Mouse (Mus musculus) liver, embryonic 12.5 days (tissue): ENCODE measurements at regions not wholly inside any gene's neighbourhood (a gene's known extent, or its start where the extent isn't known, plus 50 kb on each side); places are given as distances from the start of the nearest gene placed in this dataset.

ENCODE experiments used
- ATAC-seq: fragments of 200-750 bp; cut with Nextera tagmentation; 2 replicates; pipeline ENCODE4 v1.8.0; 2017; ENCODE audit warnings: moderate number of reproducible peaks, mild to moderate bottlenecking, moderate library complexity
- H3K27ac ChIP-seq: fragments of 300-500 bp; sonication (generic); 2 replicates; pipeline ENCODE4 v1.5.1; 2016; ENCODE audit warnings: mild to moderate bottlenecking
- H3K27me3 ChIP-seq: fragments of 300-500 bp; sonication (generic); replicated peaks from 2 replicates; pipeline ENCODE4 v1.6.1; 2016; ENCODE audit warnings: mild to moderate bottlenecking, moderate library complexity
- H3K36me3 ChIP-seq: fragments of 300-500 bp; sonication (generic); 2 replicates; pipeline ENCODE4 v1.6.1; 2016; ENCODE audit warnings: mild to moderate bottlenecking, moderate library complexity
- H3K4me1 ChIP-seq: fragments of 300-500 bp; sonication (generic); 2 replicates; pipeline ENCODE4 v1.6.1; 2016
- H3K4me2 ChIP-seq: fragments of 300-500 bp; sonication (generic); 2 replicates; pipeline ENCODE4 v1.6.1; 2016; ENCODE audit warnings: mild to moderate bottlenecking, moderate library complexity
- H3K4me3 ChIP-seq: fragments of 300-500 bp; sonication (generic); 2 replicates; pipeline ENCODE4 v1.5.1; 2016; ENCODE audit warnings: mild to moderate bottlenecking, moderate library complexity
- H3K9ac ChIP-seq: fragments of 300-500 bp; sonication (generic); 2 replicates; pipeline ENCODE4 v1.6.1; 2016; ENCODE audit warnings: mild to moderate bottlenecking, moderate library complexity
- H3K9me3 ChIP-seq: fragments of 300-500 bp; sonication (generic); replicated peaks from 2 replicates; pipeline ENCODE4 v1.6.1; 2016; ENCODE audit warnings: mild to moderate bottlenecking, moderate library complexity
- WGBS: fragments of 180-500 bp; shearing (Covaris S2); methylation state at CpG from one replicate; pipeline ENCODE4 v1.1.7; 2016; ENCODE audit not compliant: insufficient replicate concordance; 5-methylcytosine and 5-hydroxymethylcytosine counted together

DNA sequence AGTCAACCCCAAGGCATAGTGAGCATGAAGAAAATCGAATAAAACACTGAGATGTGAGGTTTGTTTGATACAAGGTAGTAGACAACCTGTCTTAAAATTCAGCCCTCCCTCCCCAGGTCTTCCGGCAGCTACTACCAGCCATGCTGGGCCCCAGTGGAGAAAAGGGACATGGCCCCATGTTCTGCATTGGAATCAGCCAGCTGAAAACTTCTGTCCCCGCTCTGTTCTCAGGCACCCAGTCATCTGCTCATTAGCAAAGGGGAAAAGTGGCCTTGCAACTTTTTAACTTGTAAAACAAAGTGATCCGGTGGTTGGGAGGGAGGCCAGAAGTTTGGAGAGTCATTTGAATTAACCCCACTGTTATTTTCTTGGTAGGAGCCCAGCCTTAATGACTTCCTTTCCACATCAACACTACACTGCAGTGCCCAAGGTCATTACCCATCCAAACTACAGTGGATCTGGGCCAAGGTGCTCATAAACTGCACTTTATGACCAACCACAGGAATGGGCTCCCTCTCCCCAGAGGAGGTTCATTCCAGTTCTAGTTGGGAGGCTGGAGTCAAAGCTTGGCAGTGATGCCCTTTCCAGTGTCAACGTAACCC, 143.5 kb downstream of the Npy start:
- no peak overlapping the region for H3K9ac ChIP-seq
- ATAC-seq: no peak

DNA sequence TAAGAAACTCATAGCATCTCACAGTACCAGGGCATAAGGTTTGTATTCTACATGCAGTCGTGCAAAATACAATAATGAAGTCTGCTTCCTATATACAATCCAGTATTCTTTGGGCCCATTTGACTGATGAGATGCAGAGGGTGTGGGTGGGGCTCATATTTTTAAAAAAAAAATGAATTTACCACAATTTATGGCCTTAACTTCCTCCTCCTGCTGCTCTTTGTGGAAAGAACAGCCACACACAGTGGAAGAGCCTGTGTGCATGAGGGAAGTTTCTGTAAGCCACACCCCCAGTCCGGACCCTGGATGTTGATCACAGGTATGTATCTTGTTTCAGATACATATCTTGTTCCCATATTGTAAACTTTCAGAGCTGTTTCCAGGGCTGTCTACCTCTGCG, 143.5 kb upstream of the Mpp6 start:
- no peak for ATAC-seq
- WGBS: 70% methylated on average over 3 of the region's 3 CpGs

More for the DNA sequence above, 143.5 kb downstream of the Npy start:
- Histone ChIP-seq H3K27me3 (no peaks in the 10 kb centered on the region), H3K36me3 (no peaks in the 10 kb centered on the region), H3K27ac (no peak overlapping the region), H3K4me3 (no peak overlapping the region), H3K4me2 (no peak overlapping the region), H3K4me1 (no peaks in the 10 kb centered on the region), H3K9me3 (no peaks in the 10 kb centered on the region)
- 69% methylated on average over 5 of the region's 5 CpGs for WGBS

DNA sequence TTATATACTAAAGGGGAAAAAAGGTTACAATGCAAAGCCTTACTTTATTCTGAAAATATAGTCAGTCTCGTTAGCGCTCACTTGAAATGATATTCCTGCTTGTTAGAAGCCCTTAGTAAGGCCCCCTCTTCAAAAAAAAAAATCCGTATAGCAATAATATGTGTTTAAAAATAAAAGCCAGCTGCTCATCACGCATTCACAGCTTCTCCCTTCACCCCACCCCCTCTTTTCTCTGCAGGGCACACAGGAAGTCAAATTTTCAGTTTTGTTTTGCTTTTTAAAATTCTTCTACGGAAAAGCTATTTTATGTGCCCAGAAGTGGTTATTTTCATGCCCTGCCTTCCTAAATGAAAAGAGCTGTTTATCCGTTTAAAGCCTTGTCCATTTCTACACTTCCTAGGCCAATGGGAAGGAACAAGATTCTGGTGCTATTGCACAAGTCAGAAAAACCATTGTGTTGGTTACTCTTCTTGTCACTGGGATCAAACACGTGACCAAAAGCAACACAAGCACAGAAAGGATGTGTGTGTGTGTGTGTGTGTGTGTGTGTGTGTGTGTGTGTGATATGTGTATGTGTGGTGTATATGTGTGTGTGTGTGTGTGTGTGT, 136.7 kb upstream of the Mpp6 start:
- Histone ChIP-seq H3K27ac (no peak overlapping the region), H3K4me1 (no peaks in the 10 kb centered on the region), H3K27me3 (no peaks in the 10 kb centered on the region), H3K4me3 (no peak overlapping the region), H3K36me3 (no peaks in the 10 kb centered on the region), H3K9ac (no peak overlapping the region), H3K4me2 (no peak overlapping the region), H3K9me3 (no peaks in the 10 kb centered on the region)
- 58% methylated on average over 7 of the region's 7 CpGs for WGBS
- no peak for ATAC-seq

More for the DNA sequence above, 143.5 kb upstream of the Mpp6 start:
- Histone ChIP-seq H3K27me3 (no peaks in the 10 kb centered on the region), H3K36me3 (no peaks in the 10 kb centered on the region), H3K9ac (no peak overlapping the region), H3K4me3 (no peak overlapping the region), H3K4me1 (no peaks in the 10 kb centered on the region), H3K9me3 (no peaks in the 10 kb centered on the region), H3K4me2 (no peak overlapping the region), H3K27ac (no peak overlapping the region)

DNA sequence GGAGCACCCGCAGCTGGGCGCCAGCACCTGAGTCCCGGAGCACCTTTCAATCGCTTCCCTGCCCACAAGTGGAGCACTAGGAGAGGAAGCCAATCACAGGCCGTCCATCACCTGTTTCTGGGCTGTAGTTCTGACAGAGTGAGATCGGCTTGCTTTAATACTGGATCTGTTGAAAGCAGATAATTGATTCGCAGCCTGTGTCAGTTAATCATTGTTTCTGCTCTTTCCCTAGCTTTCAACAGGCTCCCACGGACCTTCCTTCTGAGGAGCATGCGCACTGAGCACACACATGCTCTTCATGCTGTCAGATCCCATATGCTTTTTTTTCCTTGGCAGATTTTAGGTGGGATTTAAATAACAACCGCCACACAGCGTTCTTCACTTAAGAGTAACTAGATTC, 132.3 kb upstream of the Mpp6 start:
- 61% methylated on average over 11 of the region's 11 CpGs for WGBS
- no peak overlapping the region for H3K27ac ChIP-seq
- no peak for ATAC-seq
- no peaks in the 10 kb centered on the region for H3K36me3 ChIP-seq
- no peak overlapping the region for H3K9ac ChIP-seq
- H3K9me3 ChIP-seq: no peaks in the 10 kb centered on the region
- H3K4me1 ChIP-seq: no peaks in the 10 kb centered on the region
- no peak overlapping the region for H3K4me3 ChIP-seq
- H3K27me3 ChIP-seq: no peaks in the 10 kb centered on the region
- H3K4me2 ChIP-seq: no peak overlapping the region

DNA sequence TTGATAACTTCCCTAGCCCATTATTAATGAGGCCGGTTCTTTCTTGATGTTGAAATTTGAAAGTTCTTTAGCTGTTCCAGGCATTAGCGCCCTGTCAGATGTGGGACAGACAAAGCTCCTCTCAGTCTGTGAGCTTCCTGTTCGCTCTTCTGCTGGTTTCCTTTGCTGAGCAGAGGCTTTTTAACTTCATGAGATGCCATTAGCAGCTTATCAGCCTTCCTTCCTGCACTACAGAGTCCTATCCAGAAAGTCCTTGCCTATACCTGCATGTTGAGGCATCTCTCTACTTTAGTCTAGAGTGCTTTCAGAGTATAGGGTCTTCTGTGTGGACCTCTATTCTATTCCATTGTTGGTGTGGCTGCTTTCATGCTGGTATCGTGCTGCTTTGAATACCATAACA, 126.3 kb upstream of the Mpp6 start:
- H3K9ac ChIP-seq: no peak overlapping the region
- WGBS: 37% methylated on average over 4 of the region's 4 CpGs
- no peaks in the 10 kb centered on the region for H3K36me3 ChIP-seq
- H3K9me3 ChIP-seq: no peaks in the 10 kb centered on the region
- H3K4me1 ChIP-seq: no peaks in the 10 kb centered on the region
- H3K4me2 ChIP-seq: no peak overlapping the region
- no peak for ATAC-seq
- no peaks in the 10 kb centered on the region for H3K27me3 ChIP-seq
- H3K27ac ChIP-seq: no peak overlapping the region
- no peak overlapping the region for H3K4me3 ChIP-seq

DNA sequence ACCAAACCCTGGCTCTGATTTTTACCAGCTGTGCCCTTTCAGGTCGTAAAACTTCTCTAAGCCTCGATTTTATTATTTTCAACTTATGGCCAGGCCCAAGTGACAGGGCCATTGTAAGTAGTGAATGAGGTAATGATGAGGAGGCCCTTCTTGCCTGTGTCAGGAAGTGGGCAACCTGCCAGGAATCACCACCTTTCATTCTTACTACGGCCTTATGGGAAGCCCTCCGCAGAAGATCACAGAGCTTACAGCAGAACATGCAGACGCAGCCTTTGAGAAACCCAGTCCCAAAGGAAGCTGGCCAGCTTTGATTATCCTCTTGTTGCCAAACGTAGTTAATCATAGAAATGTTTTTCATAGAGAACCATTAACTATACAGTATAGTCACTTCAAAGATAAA, 124.9 kb upstream of the Mpp6 start:
- no peaks in the 10 kb centered on the region for H3K4me1 ChIP-seq
- H3K9ac ChIP-seq: no peak overlapping the region
- H3K9me3 ChIP-seq: no peaks in the 10 kb centered on the region
- no peak overlapping the region for H3K4me2 ChIP-seq
- no peak for ATAC-seq
- H3K4me3 ChIP-seq: no peak overlapping the region
- no peak overlapping the region for H3K27ac ChIP-seq
- WGBS: 46% methylated on average over 6 of the region's 6 CpGs
- no peaks in the 10 kb centered on the region for H3K36me3 ChIP-seq
- H3K27me3 ChIP-seq: no peaks in the 10 kb centered on the region

DNA sequence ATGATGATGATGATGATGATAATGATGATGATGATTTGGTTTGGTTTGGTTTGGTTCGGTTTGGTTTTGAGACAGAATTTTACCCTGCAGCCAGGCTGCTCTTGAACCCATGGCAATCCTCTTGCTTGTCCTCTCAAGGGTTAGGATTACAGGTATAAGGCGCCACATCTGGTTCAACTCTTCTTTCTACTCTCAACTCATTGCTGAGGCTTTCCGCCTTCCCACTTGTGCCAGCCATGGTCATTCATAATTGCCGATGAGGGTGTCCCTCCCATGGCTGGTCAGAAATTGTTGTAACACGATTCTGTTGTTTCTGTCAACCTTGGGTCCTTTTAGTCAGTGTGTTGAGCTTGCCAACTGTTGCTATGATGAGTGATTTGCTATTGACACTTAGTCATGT, 122.9 kb upstream of the Mpp6 start:
- Histone ChIP-seq H3K4me3 (no peak overlapping the region), H3K9me3 (no peaks in the 10 kb centered on the region), H3K27ac (no peak overlapping the region), H3K9ac (no peak overlapping the region), H3K36me3 (no peaks in the 10 kb centered on the region), H3K4me1 (no peaks in the 10 kb centered on the region), H3K4me2 (no peak overlapping the region), H3K27me3 (no peaks in the 10 kb centered on the region)
- no peak for ATAC-seq
- 71% methylated on average over 5 of the region's 5 CpGs for WGBS

DNA sequence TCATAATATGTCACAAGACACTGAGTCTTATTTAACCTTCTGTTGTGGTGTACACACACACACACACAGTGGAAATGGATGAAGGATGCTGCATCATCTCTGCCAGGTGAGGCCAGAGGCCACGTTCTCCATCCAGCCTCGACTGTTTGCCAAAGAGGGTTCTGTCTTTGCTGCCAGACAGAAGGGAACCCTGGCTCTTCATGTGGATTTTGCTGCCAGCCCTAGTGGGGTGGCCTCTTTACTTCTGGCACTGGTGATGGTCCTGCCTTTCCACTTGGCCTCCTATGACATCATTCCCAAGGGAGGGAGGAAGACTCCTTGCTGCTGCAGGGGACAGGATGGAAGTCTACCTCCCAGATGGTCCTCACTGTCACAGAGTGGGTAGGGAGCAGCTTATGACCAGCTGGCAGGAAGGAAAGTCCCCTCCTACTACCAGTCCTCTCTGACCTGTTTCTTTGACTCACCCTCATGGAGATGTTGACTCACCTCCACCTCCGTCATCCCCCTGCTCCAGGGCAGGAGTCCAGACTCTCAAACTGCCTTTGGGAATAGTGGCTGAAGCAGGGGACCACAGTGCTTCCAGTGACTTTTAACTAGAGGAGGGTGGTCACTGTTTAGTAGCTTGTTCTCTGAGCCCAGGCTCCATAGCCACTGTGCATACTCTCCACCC, 122.4 kb upstream of the Mpp6 start:
- H3K9ac ChIP-seq: no peak overlapping the region
- no peaks in the 10 kb centered on the region for H3K4me1 ChIP-seq
- H3K4me3 ChIP-seq: no peak overlapping the region
- WGBS: 58% methylated on average over 3 of the region's 3 CpGs
- H3K4me2 ChIP-seq: no peak overlapping the region
- no peaks in the 10 kb centered on the region for H3K27me3 ChIP-seq
- ATAC-seq: no peak
- H3K36me3 ChIP-seq: no peaks in the 10 kb centered on the region
- no peak overlapping the region for H3K27ac ChIP-seq
- H3K9me3 ChIP-seq: no peaks in the 10 kb centered on the region

DNA sequence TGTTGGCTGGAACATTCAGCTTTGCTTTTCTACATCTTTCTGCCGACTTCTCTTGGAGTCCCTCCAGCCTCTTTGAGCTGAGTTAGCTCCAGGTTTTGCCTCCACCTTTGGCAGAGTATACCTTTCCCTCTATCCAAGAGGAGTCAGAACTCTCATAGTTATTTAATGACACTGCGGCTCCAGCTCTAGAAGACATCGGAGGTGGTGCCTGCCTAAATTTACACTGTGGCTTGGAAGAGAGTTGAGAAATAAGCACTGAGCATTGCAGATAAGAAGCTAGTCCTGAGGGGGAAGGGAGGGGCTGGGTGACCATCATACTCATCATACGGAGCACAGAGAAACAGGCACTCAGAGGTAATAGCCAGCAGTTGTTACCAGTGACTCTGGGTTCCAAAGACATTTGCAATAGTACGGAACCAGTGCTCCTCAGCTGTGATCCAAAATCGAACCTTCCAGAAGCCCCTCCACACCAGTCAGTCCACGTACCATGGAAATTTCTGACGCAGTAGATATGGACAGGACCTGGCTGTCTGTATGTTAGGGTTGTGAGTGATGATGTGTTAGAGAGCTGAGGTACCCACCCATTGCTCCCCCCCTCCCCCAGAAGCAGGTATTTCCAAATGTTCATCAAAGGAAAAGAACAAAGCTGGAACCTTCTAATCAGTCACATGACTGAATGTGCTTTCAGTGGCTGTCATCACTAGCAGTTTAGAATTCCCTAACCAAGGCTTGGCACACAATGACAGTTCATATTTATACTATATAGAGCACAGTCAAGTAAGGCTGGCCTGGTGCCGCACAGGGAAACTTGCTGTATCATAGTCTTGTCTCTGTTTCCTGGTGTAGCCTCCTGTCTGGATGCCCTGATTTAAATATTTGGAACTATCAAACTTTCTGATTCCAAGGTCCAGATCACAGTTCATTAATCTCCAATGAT, 120.2 kb upstream of the Mpp6 start:
- 50% methylated on average over 9 of the region's 9 CpGs for WGBS
- no peaks in the 10 kb centered on the region for H3K27me3 ChIP-seq
- H3K27ac ChIP-seq: no peak overlapping the region
- no peak overlapping the region for H3K4me3 ChIP-seq
- H3K9ac ChIP-seq: no peak overlapping the region
- H3K9me3 ChIP-seq: no peaks in the 10 kb centered on the region
- no peak overlapping the region for H3K4me2 ChIP-seq
- no peaks in the 10 kb centered on the region for H3K4me1 ChIP-seq
- no peak for ATAC-seq
- no peaks in the 10 kb centered on the region for H3K36me3 ChIP-seq

DNA sequence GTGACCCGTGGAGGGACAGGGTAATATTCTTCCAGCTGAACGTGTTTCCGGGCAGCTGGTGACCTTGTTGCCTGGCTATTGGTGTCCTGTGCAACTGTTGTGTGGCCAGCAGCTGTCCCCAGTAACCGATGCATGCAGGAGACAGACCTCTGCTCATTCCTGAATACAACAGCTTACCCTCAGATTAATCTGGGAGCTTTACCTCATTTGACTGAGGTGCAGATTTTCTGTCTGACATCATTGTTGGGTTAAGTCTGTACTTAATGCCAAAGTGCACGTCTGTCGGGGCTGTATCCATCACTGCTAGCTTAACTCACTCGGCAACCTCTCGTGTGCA, 119.6 kb upstream of the Mpp6 start:
- no peaks in the 10 kb centered on the region for H3K4me1 ChIP-seq
- H3K4me3 ChIP-seq: no peak overlapping the region
- H3K27me3 ChIP-seq: no peaks in the 10 kb centered on the region
- no peak overlapping the region for H3K4me2 ChIP-seq
- H3K9ac ChIP-seq: no peak overlapping the region
- H3K27ac ChIP-seq: no peak overlapping the region
- no peaks in the 10 kb centered on the region for H3K9me3 ChIP-seq
- ATAC-seq: no peak
- 70% methylated on average over 8 of the region's 8 CpGs for WGBS
- no peaks in the 10 kb centered on the region for H3K36me3 ChIP-seq

DNA sequence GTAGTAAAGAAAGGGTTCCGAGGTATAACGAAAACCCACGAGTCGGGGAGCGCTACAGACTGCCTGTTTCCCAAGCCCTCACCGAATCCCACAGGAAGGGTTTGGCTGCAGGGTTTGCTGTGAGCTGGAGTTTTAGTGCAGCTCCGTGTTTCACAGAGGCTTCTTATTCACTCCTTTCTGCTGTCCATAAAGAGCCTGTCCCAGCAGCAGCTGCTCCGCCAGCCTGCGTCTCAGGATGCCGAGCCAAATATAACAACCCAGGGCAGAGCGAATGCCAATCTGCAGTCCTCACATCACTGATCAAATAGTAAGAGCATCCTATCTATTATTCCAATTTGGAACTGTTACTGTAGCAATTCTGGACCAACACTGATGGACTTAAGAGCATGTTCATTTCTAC, 110.7 kb upstream of the Mpp6 start:
- H3K4me2 ChIP-seq: no peak overlapping the region
- no peaks in the 10 kb centered on the region for H3K4me1 ChIP-seq
- no peaks in the 10 kb centered on the region for H3K36me3 ChIP-seq
- no peaks in the 10 kb centered on the region for H3K27me3 ChIP-seq
- no peak overlapping the region for H3K9ac ChIP-seq
- no peak for ATAC-seq
- no peak overlapping the region for H3K4me3 ChIP-seq
- no peak overlapping the region for H3K27ac ChIP-seq
- no peaks in the 10 kb centered on the region for H3K9me3 ChIP-seq
- WGBS: 80% methylated on average over 11 of the region's 11 CpGs

DNA sequence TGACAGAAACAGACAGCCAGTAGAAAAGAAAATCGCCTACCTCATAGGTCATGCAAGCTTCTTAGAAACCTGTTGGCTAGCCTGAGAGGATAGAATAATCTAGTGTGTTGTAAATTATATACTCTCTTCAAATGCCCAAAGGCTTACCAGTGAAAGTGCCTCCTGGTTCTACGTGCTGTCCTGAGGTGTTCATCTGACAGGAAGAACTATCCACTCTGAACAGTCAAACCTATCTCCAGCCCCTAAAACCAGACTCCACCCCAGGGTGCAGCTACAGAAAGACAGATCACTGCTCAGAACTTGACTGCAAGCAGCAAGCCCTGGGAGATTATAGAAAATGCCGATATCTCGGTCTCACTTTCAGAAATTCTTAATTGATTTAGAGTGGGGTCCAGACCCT, 102.0 kb upstream of the Mpp6 start:
- H3K27me3 ChIP-seq: no peaks in the 10 kb centered on the region
- WGBS: 65% methylated on average over 4 of the region's 4 CpGs

More for the DNA sequence above, 102.0 kb upstream of the Mpp6 start:
- H3K36me3 ChIP-seq: no peaks in the 10 kb centered on the region
- no peak overlapping the region for H3K27ac ChIP-seq
- H3K4me3 ChIP-seq: no peak overlapping the region
- ATAC-seq: no peak
- H3K4me2 ChIP-seq: no peak overlapping the region
- H3K9ac ChIP-seq: no peak overlapping the region
- peaks cover 25% of the 10 kb centered on the region for H3K4me1 ChIP-seq
- H3K9me3 ChIP-seq: no peaks in the 10 kb centered on the region
